Mouse (Mus musculus): Measurements from ENCODE around the gene Crlf1.

Gene Crlf1

GRCm38 (mm10) chr8:70549412-70550184 lies 56.6 kb downstream of the Crlf1 start:
- no peak for DNase-seq (ENCODE audit: low read depth, low spot score)

- DNase-seq (ENCODE audit: low read depth, low spot score), result no peak
Measured at GRCm38 (mm10) chr8:70551558-70552161, 58.7 kb downstream of the Crlf1 start.

- DNase-seq (ENCODE audit: low read depth, low spot score), result no peak
Measured at GRCm38 (mm10) chr8:70552836-70553235, 59.9 kb downstream of the Crlf1 start.
